Mouse (Mus musculus) lung, adult 2 months (tissue): ENCODE data around the gene Usp2.

Source experiments
- CTCF ChIP-seq: fragments of 200-500 bp; IDR thresholded peaks from 2 replicates; pipeline ENCODE4 v1.5.1; 2011; ENCODE audit warnings: mild to moderate bottlenecking, low read length, control low read depth; ENCODE audit not compliant: insufficient read depth
- POLR2A ChIP-seq: fragments of 200-500 bp; IDR thresholded peaks from 2 replicates; pipeline ENCODE4 v1.6.1; 2011; ENCODE audit warnings: low read depth, mild to moderate bottlenecking, control low read depth, low read length, borderline replicate concordance; ENCODE audit errors: extremely low read depth

GRCm38 (mm10) chr9:44071914-44072598 lies 5.2 kb downstream of the Usp2 start:
- TF ChIP-seq CTCF (no peak), POLR2A (0 out of 2 replicates have a peak, but pooled peaks have one; percentile 35)
